Mouse (Mus musculus) thymus, postnatal 25 days (tissue): Measurements from ENCODE around the gene Unc13c.
A peak's percentile ranks its signal among the peaks of the same experiment; 100 is the strongest.

Source experiments
- DNase-seq: peaks from one replicate; pipeline ENCODE4 v3.0.0; 2022

Unc13c gene

DNA sequence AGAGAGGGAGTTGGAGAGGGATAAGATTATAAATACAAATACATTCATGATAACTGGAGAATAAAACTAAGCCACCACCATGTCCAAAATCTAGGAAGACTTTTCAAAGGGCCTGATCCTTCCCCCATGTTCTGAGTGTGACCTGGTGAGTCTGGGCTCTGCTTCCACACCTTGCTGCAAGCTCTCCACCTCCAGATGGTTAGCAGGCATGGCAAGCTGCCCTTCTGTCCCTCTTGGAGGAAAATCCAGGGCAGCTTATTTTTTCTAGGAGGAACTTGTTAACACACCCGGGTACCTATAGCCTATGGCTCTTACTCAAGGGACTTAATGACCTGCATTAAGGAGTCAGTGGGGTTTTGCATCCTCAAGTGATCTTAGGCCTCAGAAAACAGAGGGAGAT is 364.8 kb downstream of the Unc13c start:
- DNase-seq = no peak

DNA sequence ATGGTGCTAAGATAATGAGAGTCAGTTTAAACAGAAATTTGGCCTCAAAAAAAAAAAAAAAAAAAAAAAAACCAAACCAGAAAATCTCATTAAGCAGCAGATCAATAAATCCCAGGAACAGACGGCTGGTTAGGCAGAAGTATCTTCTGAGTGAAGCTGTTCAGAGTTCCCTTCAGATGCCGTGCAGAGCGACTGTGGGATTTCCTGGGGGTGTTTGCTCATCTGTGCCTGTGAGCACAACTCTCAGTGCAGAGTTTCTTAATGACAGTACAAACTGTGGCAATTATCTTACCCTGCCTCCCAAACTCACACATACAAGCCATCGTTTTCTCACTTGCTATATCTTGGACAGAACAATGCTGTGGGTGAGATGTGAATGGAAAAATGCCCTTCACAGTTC is 403.2 kb downstream of the Unc13c start:
- no peak for DNase-seq

DNA sequence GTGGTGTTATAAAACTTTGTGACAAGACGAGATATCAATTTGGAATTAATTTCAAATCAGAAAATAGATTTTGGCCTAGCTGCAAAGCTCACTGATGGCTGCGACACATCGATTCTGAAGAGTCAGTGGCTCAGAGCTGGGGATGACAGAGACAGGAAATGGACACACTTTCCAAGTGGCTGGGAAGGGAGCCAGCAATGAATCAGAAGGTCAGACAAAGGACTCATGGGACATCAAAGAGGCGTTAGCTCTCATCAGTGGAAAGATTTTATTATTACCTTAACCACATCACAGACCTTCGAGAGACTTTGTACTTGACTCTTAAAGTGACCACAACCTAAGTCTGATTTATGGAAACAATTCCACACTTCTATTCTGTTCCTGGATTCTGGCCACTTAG is 408.7 kb downstream of the Unc13c start:
- DNase-seq = no peak

- DNase-seq = peak; percentile 46
Observed at GRCm38 (mm10) chr9:73557805-73558204, 411.0 kb downstream of the Unc13c start.

DNA sequence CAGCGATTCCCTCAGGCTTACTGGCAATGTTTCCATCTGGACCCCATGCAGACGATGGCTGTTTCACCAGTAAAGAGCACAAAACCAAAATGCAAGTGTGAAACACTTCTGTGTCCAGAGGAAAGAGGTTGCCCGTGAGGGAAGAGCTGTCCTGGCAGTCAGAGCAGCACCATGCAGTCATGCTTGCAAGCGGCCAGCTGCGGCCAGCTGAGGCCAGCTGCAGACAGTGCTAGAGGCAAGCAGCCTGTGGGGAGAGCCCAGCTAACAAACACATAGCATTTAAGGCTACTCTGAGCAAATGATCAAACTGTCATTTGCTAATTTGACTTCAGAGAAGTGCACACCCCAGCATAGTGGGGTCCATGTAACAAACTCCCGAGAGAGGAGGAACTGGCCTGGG is 413.4 kb downstream of the Unc13c start:
- DNase-seq = no peak

DNA sequence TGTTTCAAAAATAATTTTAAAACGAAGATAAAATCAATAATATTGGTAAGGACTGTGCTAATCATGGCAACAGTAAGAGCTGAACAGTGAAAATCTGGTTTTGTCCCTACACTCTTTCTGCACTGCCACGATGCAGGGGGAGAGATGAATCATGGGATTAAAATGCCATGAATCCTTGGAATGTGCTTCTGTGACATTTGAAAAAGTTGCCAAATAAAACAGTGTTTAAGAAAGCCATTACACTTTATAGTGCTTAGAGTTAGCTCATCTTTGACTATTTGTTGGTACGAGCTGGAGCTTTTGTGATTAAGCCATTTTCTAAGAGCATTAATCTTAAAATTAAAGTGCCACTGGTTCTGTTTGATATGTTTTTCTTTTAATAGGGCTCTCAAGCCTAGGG is 496.2 kb downstream of the Unc13c start:
- no peak for DNase-seq

GRCm38 (mm10) chr9:73462027-73462426 is 506.7 kb downstream of the Unc13c start:
- no peak for DNase-seq

DNA sequence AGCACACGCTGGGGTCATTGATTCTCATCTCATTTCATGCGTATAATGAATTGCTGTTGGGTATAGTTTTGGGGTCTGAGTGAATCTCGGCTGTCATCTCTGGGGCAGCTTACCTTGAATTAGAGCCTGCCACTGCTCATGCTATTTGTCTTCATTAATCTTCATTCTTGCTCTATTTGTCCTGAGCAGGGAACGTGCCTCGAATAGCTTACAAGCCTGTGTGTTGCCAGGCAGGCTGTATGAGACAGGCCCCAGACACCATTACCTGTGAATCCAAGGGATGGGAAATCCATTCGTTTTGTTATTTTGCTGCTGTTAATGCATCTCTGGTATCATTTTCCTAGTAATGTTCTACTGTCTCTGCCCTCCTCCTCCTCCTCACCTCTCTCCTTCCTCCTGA is 518.8 kb downstream of the Unc13c start:
- no peak for DNase-seq

DNA sequence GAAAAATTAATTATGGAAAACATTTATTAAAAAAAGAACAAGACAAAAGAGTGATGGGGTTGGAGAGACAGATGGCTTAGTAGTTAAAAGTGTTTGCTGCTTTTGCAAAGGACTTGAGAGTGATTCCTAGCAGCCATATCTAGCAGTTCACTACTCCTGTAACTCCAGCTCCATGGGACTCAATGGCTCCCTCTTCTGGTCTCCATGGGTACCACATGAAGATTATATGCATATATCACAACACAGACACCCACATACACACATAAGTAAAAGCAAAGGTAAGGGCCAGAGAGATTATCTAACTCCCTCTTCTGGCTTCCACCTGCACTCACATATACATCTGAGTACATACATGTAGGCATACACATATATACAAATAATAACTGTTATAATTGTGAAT is 519.5 kb downstream of the Unc13c start:
- no peak for DNase-seq

- DNase-seq = no peak
Observed at GRCm38 (mm10) chr9:73431925-73432324, 536.8 kb downstream of the Unc13c start.
